Mouse (Mus musculus) spleen, adult 2 months (tissue): ENCODE measurements around the gene Cpne5.

Source experiments
- CTCF ChIP-seq: fragments of 200-500 bp; IDR thresholded peaks from 2 replicates; pipeline ENCODE4 v1.5.1; 2011; ENCODE audit warnings: mild to moderate bottlenecking, inconsistent platforms; ENCODE audit not compliant: insufficient read depth, insufficient read length, insufficient replicate concordance; ENCODE audit errors: extremely low read depth
- POLR2A ChIP-seq: fragments of 200-500 bp; IDR thresholded peaks from 2 replicates; pipeline ENCODE4 v1.6.1; 2011; ENCODE audit warnings: low read depth, low read length, inconsistent platforms

DNA sequence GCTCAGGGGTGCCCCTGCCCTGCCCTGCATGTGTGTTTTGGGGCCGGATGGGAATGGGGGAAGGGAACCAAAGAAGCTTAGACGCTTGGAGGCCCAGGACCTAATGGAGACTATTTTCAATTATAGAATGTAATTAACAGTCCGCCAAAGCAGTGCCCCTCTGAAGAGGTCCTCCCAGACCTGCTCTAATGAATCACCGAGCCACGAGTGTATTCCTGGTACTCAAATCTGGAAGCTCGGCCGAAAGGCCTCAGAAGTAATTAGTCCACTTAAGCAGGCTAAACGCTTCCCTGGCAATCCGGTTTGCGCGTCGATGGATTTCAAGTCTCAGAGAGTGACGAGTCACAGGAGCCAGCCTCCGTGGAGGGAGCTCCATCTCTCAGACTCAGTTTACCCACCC is 17.3 kb downstream of the Cpne5 start:
- no peak for TF ChIP-seq POLR2A
- TF ChIP-seq CTCF = no peak
